Mouse (Mus musculus): Measurements from ENCODE around the gene Med26. TPM values are rescaled to one million over a fixed set of nuclear protein-coding genes. Genes with fewer than 3 reads are reported as not detected.

The Med26 gene
- polyA plus RNA-seq (2016; fragmentation: Nextera tagmentation; extraction: Ambion mirVana): 20.2 and 21.4 TPM in 2 replicates

GRCm38 (mm10) chr8:72547802-72548643 lies at the start of gene Med26:
TSS of gene Med26 (minus strand) at chr8:72548270.
- Histone ChIP-seq H3K9me3 (no peaks in the 10 kb centered on the region), H3K9ac (replicated peaks) (peak within 1 kb of the TSS; percentile 97), H3K4me2 (peak within 1 kb of the TSS; percentile 93), H3K27me3 (no peaks in the 10 kb centered on the region), H3K27ac (peak within 1 kb of the TSS; percentile 96), H3K4me1 (replicated peaks) (peaks cover 15% of the 10 kb centered on the region), H3K4me3 (replicated peaks) (peak within 1 kb of the TSS; percentile 97), H3K36me3 (peaks cover 18% of the 10 kb centered on the region)
- ATAC-seq (ENCODE audit: insufficient number of reproducible peaks, insufficient read depth, low FRiP score, low TSS enrichment, low read depth): peak; percentile 93
- under 1% methylated on average over 92 of the region's 92 CpGs for WGBS

DNA sequence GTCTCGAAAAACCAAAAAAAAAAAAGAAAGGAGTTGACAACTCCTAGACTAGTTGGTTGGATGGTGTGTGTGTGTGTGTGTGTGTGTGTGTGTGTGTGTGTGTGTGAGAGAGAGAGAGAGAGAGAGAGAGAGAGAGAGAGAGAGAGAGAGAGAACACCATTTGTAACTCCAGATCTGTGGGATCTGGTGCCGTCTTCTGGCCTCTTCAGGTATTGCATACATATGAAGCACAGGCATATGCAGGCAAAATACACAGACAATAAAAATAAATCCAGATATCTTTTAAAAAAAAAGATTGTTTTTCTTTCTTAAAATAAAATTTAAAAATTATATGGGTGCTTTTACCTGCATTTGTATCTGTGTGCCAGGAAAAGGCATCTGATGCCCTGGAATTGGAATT lies 42.1 kb upstream of the Med26 start:
- Histone ChIP-seq H3K27ac (no peak overlapping the region), H3K4me1 (replicated peaks) (no peaks in the 10 kb centered on the region), H3K4me3 (replicated peaks) (no peak overlapping the region), H3K36me3 (no peaks in the 10 kb centered on the region), H3K9ac (replicated peaks) (no peak overlapping the region), H3K9me3 (no peaks in the 10 kb centered on the region), H3K4me2 (no peak overlapping the region), H3K27me3 (no peaks in the 10 kb centered on the region)
- no peak for ATAC-seq (ENCODE audit: insufficient number of reproducible peaks, insufficient read depth, low FRiP score, low TSS enrichment, low read depth)
- 68% methylated on average over 2 of the region's 2 CpGs for WGBS

- no peak overlapping the region for H3K9ac ChIP-seq (replicated peaks)
- H3K36me3 ChIP-seq: no peaks in the 10 kb centered on the region
- no peak overlapping the region for H3K4me2 ChIP-seq
- no peak overlapping the region for H3K4me3 ChIP-seq (replicated peaks)
- ATAC-seq (ENCODE audit: insufficient number of reproducible peaks, insufficient read depth, low FRiP score, low TSS enrichment, low read depth): no peak
- H3K27me3 ChIP-seq: no peaks in the 10 kb centered on the region
- no peak overlapping the region for H3K27ac ChIP-seq
- H3K4me1 ChIP-seq (replicated peaks): no peaks in the 10 kb centered on the region
- WGBS: 66% methylated on average over 7 of the region's 7 CpGs
- H3K9me3 ChIP-seq: no peaks in the 10 kb centered on the region
Measured at GRCm38 (mm10) chr8:72589286-72589685, 41.2 kb upstream of the Med26 start.

- no peak overlapping the region for H3K4me2 ChIP-seq
- no peaks in the 10 kb centered on the region for H3K4me1 ChIP-seq (replicated peaks)
- H3K27me3 ChIP-seq: no peaks in the 10 kb centered on the region
- no peak overlapping the region for H3K9ac ChIP-seq (replicated peaks)
- no peak overlapping the region for H3K27ac ChIP-seq
- no peaks in the 10 kb centered on the region for H3K9me3 ChIP-seq
- no peak for ATAC-seq (ENCODE audit: insufficient number of reproducible peaks, insufficient read depth, low FRiP score, low TSS enrichment, low read depth)
- WGBS: 86% methylated on average over 10 of the region's 10 CpGs
- H3K36me3 ChIP-seq: no peaks in the 10 kb centered on the region
- no peak overlapping the region for H3K4me3 ChIP-seq (replicated peaks)
Measured at GRCm38 (mm10) chr8:72588865-72589264, 40.8 kb upstream of the Med26 start.

DNA sequence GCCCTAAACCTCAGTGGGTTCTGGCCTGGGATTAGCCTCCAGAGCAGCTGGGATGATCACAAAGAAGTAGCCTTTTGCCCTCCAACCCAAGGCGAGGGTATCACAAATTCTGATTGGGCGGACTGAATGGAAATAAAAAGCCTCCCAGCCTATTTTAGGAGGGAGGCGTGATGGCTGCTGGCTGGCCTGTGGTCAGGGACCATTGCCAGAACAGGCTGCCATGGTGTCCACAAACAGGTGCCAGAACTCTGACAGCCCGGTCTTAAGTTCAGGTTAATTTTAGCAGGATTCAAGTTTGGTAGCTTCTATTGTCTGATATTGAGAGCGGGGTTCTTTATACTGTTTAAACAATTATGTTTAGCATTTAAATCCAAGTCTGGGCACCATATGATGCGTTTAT lies 39.7 kb upstream of the Med26 start:
- WGBS: 74% methylated on average over 6 of the region's 6 CpGs
- Histone ChIP-seq H3K36me3 (no peaks in the 10 kb centered on the region), H3K4me3 (replicated peaks) (no peak overlapping the region), H3K4me1 (replicated peaks) (no peaks in the 10 kb centered on the region), H3K4me2 (no peak overlapping the region), H3K9me3 (no peaks in the 10 kb centered on the region), H3K9ac (replicated peaks) (no peak overlapping the region), H3K27me3 (no peaks in the 10 kb centered on the region), H3K27ac (no peak overlapping the region)
- ATAC-seq (ENCODE audit: insufficient number of reproducible peaks, insufficient read depth, low FRiP score, low TSS enrichment, low read depth): no peak

GRCm38 (mm10) chr8:72584390-72584789 lies 36.3 kb upstream of the Med26 start:
- H3K9me3 ChIP-seq: no peaks in the 10 kb centered on the region
- no peak overlapping the region for H3K4me3 ChIP-seq (replicated peaks)
- no peak overlapping the region for H3K27ac ChIP-seq
- H3K9ac ChIP-seq (replicated peaks): no peak overlapping the region
- H3K36me3 ChIP-seq: no peaks in the 10 kb centered on the region
- no peak for ATAC-seq (ENCODE audit: insufficient number of reproducible peaks, insufficient read depth, low FRiP score, low TSS enrichment, low read depth)
- no peaks in the 10 kb centered on the region for H3K27me3 ChIP-seq
- 76% methylated on average over 6 of the region's 6 CpGs for WGBS
- no peaks in the 10 kb centered on the region for H3K4me1 ChIP-seq (replicated peaks)
- H3K4me2 ChIP-seq: no peak overlapping the region

DNA sequence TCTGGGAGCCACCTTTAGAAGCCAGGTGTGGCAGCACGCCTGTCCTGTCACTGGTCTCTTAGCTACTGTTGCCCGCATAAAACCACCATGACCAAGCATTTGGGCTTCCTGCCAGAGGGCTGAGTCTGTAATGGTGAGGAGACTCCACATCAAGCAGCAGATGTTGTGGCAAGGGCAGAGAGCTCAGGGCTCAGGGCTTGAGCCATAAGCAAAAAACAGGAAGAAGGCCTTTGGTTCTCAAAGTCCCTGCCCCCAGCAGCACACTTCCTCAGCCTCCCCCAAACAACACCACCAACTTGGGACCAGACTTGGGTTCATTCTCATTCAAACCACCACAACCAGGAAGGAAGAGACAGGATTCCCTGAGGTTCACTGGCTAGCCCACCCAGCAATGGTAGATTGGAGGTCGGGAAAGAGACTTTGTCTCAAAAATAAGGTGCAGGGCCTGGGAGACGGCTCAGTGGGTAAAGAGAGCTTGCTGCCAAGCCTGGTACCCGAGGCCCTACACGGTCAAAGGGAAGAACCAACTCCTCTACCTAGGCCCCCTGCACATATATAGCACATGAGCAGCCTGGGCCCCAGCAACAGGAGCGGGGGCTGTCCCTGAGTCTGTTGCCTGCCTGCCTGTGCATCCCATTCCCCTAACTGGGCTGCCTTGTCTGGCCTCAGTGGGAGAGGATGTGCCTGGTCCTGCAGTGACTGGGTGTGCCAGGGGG lies 35.1 kb upstream of the Med26 start:
- no peaks in the 10 kb centered on the region for H3K9me3 ChIP-seq
- WGBS: 83% methylated on average over 7 of the region's 7 CpGs
- H3K4me3 ChIP-seq (replicated peaks): no peak overlapping the region
- H3K36me3 ChIP-seq: no peaks in the 10 kb centered on the region
- no peak overlapping the region for H3K4me2 ChIP-seq
- no peak overlapping the region for H3K9ac ChIP-seq (replicated peaks)
- H3K27ac ChIP-seq: no peak overlapping the region
- H3K4me1 ChIP-seq (replicated peaks): no peaks in the 10 kb centered on the region
- H3K27me3 ChIP-seq: no peaks in the 10 kb centered on the region
- no peak for ATAC-seq (ENCODE audit: insufficient number of reproducible peaks, insufficient read depth, low FRiP score, low TSS enrichment, low read depth)

DNA sequence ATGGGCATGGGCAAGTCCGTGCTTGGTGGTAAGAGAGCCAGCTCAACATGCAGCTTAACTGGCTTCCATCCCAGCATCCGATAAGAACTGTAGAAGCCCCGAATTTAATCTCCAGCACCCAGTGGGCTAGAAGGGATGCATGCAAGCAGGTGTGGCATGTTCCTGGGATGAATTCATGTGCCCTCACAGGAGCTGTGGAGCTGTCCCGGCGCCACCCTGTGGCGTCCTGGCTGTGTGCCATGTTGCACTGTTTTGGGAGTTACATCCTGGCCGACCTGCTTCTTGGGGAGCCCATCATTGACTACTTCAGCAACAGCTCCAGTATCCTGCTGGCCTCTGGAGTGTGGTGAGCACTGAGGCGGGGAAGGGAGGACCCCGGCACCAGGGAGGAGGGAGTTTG lies 31.3 kb upstream of the Med26 start:
- Histone ChIP-seq H3K4me3 (replicated peaks) (no peak overlapping the region), H3K9ac (replicated peaks) (no peak overlapping the region), H3K27me3 (no peaks in the 10 kb centered on the region), H3K9me3 (no peaks in the 10 kb centered on the region), H3K4me1 (replicated peaks) (no peaks in the 10 kb centered on the region), H3K27ac (no peak overlapping the region), H3K4me2 (no peak overlapping the region), H3K36me3 (no peaks in the 10 kb centered on the region)
- WGBS: 69% methylated on average over 9 of the region's 9 CpGs
- no peak for ATAC-seq (ENCODE audit: insufficient number of reproducible peaks, insufficient read depth, low FRiP score, low TSS enrichment, low read depth)

GRCm38 (mm10) chr8:72577941-72578340 lies 29.9 kb upstream of the Med26 start:
- Histone ChIP-seq H3K4me2 (no peak overlapping the region), H3K36me3 (no peaks in the 10 kb centered on the region)

DNA sequence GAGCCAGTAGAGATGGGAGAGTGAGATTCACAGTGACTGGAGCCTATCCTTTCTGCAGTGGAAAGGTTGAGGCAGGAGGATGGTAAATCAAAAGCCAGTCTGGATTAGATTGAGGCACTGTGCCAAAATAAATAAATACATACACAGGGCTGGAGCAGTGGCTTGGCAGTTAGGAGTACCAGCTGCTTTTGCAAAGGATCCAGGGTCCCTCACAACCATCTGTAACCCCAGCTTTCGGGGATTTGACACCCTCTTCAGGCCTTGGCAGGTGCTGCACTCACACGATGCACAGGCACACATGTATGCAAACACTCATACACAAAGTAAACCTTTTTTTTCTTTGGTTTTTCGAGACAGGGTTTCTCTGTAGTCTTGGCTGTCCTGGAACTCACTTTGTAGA lies 29.2 kb upstream of the Med26 start:
- ATAC-seq (ENCODE audit: insufficient number of reproducible peaks, insufficient read depth, low FRiP score, low TSS enrichment, low read depth): no peak
- Histone ChIP-seq H3K9ac (replicated peaks) (no peak overlapping the region), H3K9me3 (no peaks in the 10 kb centered on the region), H3K27ac (no peak overlapping the region), H3K4me1 (replicated peaks) (peaks cover 12% of the 10 kb centered on the region), H3K4me3 (replicated peaks) (no peak overlapping the region), H3K36me3 (no peaks in the 10 kb centered on the region), H3K4me2 (no peak overlapping the region), H3K27me3 (no peaks in the 10 kb centered on the region)
- 72% methylated on average over 3 of the region's 3 CpGs for WGBS

More at GRCm38 (mm10) chr8:72577941-72578340, 29.9 kb upstream of the Med26 start:
- Histone ChIP-seq H3K9ac (replicated peaks) (no peak overlapping the region), H3K4me1 (replicated peaks) (peaks cover 5% of the 10 kb centered on the region), H3K27me3 (no peaks in the 10 kb centered on the region), H3K27ac (no peak overlapping the region), H3K4me3 (replicated peaks) (no peak overlapping the region), H3K9me3 (no peaks in the 10 kb centered on the region)
- 89% methylated on average over 1 of the region's 1 CpGs for WGBS
- ATAC-seq (ENCODE audit: insufficient number of reproducible peaks, insufficient read depth, low FRiP score, low TSS enrichment, low read depth): no peak

GRCm38 (mm10) chr8:72575915-72576314 lies 27.8 kb upstream of the Med26 start:
- ATAC-seq (ENCODE audit: insufficient number of reproducible peaks, insufficient read depth, low FRiP score, low TSS enrichment, low read depth): no peak
- Histone ChIP-seq H3K4me1 (replicated peaks) (peaks cover 13% of the 10 kb centered on the region), H3K4me2 (no peak overlapping the region), H3K9ac (replicated peaks) (no peak overlapping the region), H3K36me3 (no peaks in the 10 kb centered on the region), H3K9me3 (no peaks in the 10 kb centered on the region), H3K27ac (no peak overlapping the region), H3K4me3 (replicated peaks) (no peak overlapping the region), H3K27me3 (no peaks in the 10 kb centered on the region)
- 94% methylated on average over 6 of the region's 6 CpGs for WGBS

Data from limb, embryonic 12.5 days (tissue).